Mouse (Mus musculus) stomach, embryonic 14.5 days (tissue): ENCODE results near the gene Prss38. TPM values are rescaled to one million over a fixed set of nuclear protein-coding genes. Genes with fewer than 3 reads are reported as not detected.

Experiments
- ATAC-seq: fragments of 200-750 bp; cut with Nextera tagmentation; 2 replicates; pipeline ENCODE4 v1.8.0; 2017; ENCODE audit warnings: low read depth, moderate TSS enrichment; ENCODE audit not compliant: insufficient number of reproducible peaks, insufficient read depth, low FRiP score
- H3K27ac ChIP-seq: fragments of 300-500 bp; sonication (generic); 2 replicates; pipeline ENCODE4 v1.5.1; 2014; ENCODE audit warnings: mild to moderate bottlenecking, low read length, moderate library complexity, mixed read lengths
- H3K27me3 ChIP-seq: fragments of 300-500 bp; sonication (generic); 2 replicates; pipeline ENCODE4 v1.6.1; 2014; ENCODE audit warnings: low read length, control low read depth, mixed read lengths; ENCODE audit not compliant: control insufficient read depth, insufficient read depth
- H3K36me3 ChIP-seq: fragments of 300-500 bp; sonication (generic); 2 replicates; pipeline ENCODE4 v1.6.1; 2014; ENCODE audit warnings: mild to moderate bottlenecking, control low read depth, low read length, moderate library complexity, mixed read lengths; ENCODE audit not compliant: control insufficient read depth, insufficient read depth
- H3K4me1 ChIP-seq: fragments of 300-500 bp; sonication (generic); 2 replicates; pipeline ENCODE4 v1.6.1; 2014; ENCODE audit warnings: low read length, control low read depth, mixed read lengths; ENCODE audit not compliant: control insufficient read depth, insufficient read depth
- H3K4me2 ChIP-seq: fragments of 300-500 bp; sonication (generic); replicated peaks from 2 replicates; pipeline ENCODE4 v1.6.1; 2014; ENCODE audit warnings: low read depth, low read length, control low read depth
- H3K4me3 ChIP-seq: fragments of 300-500 bp; sonication (generic); 2 replicates; pipeline ENCODE4 v1.5.1; 2014; ENCODE audit warnings: low read depth, low read length, control low read depth
- H3K9ac ChIP-seq: fragments of 300-500 bp; sonication (generic); replicated peaks from 2 replicates; pipeline ENCODE4 v1.6.1; 2014; ENCODE audit warnings: low read depth, mild to moderate bottlenecking, control low read depth, low read length, moderate library complexity, mixed read lengths
- H3K9me3 ChIP-seq: fragments of 300-500 bp; sonication (generic); 2 replicates; pipeline ENCODE4 v1.6.1; 2016; ENCODE audit warnings: low read depth, low read length, control low read depth; ENCODE audit not compliant: control insufficient read depth
- WGBS: fragments of 180-500 bp; shearing (Covaris S2); extraction: QIAGEN DNeasy Blood & Tissue Kit; methylation state at CpG from one replicate; pipeline ENCODE4 v1.1.7; 2014; 5-methylcytosine and 5-hydroxymethylcytosine counted together
- polyA plus RNA-seq: library from polyadenylated mRNA; unstranded; fragments of >200 nt; fragmentation: Nextera tagmentation; extraction: Ambion mirVana; gene quantifications from 2 replicates; pipeline ENCODE4 v1.2.1, GENCODE M21; 2014

The Prss38 gene
- polyA plus RNA-seq, 1 experiment from 2014 or later: not detected

DNA sequence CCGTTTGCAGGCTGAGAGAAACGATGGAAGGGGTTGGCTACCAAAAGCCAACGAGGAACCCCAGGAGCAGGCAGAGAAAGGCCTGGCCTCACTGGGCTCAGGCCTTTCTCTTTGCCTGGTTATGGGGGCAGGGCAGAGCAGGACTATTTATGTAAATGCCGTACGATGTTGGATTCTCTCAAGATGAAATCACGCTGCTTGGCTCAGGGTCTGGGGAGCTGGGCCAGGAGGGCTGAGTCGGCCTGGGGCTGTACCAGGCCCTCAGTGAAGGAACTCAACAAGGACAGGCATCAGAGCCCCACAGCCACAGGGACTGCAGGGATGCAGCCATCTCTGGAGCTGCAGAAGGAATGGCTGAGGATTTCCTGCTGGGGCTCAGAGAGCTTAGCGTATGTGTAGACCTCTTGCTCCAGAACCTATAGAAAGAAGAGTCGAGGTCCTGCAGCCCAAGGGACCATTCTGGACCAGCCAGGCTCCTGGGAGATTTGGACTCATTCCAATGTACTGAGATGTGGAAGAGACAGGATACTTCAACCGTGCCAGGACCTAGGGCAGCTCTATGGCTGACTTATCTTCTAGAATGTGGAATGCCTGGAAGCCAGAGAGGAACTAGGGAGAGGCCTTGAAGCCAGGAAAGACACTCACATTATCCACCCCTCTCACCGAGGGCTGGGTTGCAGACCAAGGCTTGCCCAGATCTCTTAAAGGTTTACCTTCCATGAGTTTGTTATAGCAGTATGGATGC, 29.1 kb downstream of the Prss38 start:
- H3K27me3 ChIP-seq: no peaks in the 10 kb centered on the region
- H3K9ac ChIP-seq: no peak overlapping the region
- no peak for ATAC-seq
- no peaks in the 10 kb centered on the region for H3K9me3 ChIP-seq
- H3K27ac ChIP-seq: peak overlapping the region; percentile 52; the same call in 1 of the 2 replicates
- H3K4me2 ChIP-seq: no peak overlapping the region
- no peak overlapping the region for H3K4me3 ChIP-seq
- WGBS: 63% methylated on average over 11 of the region's 11 CpGs
- no peaks in the 10 kb centered on the region for H3K36me3 ChIP-seq
- H3K4me1 ChIP-seq: peaks cover 9% of the 10 kb centered on the region; the same call in 1 of the 2 replicates

DNA sequence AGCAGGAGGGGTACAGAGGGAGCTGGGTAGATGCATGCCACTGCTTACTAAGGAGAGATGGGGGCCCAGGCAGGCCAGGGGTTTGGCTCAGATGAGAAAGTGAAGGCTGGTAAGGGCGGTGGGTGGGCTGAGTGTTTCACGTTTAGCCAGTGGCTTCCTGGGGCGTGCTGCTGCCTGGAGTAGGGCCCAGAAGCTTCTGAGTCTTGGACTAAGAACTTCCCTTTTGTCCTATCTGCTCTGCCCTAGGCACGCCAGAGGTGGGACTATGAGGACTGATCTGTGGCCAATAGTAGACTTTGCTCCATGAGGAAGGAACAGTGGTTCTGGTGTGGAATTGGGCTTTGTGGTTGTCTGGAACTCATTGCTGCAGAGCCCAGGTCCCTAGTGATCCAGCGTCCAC, 32.5 kb downstream of the Prss38 start:
- H3K4me2 ChIP-seq: no peak overlapping the region
- WGBS: 74% methylated on average over 5 of the region's 5 CpGs
- H3K36me3 ChIP-seq: no peaks in the 10 kb centered on the region
- no peak overlapping the region for H3K4me3 ChIP-seq
- no peaks in the 10 kb centered on the region for H3K9me3 ChIP-seq
- no peak overlapping the region for H3K27ac ChIP-seq
- no peaks in the 10 kb centered on the region for H3K27me3 ChIP-seq
- H3K4me1 ChIP-seq: peaks cover 3% of the 10 kb centered on the region; the same call in 1 of the 2 replicates
- no peak for ATAC-seq
- H3K9ac ChIP-seq: no peak overlapping the region

DNA sequence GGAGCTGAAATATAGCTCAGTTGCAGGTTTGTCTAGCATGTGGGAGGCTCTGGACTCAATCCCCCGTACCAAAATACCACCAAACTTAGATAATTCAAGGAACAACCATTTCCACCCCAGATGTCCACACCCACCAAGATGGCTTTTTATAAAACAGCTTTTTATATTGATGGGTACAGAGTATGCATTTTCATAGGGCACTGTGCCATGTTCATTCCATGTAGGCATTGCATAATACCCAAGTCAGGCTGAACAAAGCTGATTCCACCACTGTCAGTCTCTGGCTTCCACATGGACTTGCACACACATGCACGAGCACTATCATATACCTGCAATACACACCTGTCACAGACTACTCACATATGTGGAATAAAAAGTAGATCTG, 36.7 kb downstream of the Prss38 start:
- 93% methylated on average over 2 of the region's 2 CpGs for WGBS
- H3K27me3 ChIP-seq: no peaks in the 10 kb centered on the region

DNA sequence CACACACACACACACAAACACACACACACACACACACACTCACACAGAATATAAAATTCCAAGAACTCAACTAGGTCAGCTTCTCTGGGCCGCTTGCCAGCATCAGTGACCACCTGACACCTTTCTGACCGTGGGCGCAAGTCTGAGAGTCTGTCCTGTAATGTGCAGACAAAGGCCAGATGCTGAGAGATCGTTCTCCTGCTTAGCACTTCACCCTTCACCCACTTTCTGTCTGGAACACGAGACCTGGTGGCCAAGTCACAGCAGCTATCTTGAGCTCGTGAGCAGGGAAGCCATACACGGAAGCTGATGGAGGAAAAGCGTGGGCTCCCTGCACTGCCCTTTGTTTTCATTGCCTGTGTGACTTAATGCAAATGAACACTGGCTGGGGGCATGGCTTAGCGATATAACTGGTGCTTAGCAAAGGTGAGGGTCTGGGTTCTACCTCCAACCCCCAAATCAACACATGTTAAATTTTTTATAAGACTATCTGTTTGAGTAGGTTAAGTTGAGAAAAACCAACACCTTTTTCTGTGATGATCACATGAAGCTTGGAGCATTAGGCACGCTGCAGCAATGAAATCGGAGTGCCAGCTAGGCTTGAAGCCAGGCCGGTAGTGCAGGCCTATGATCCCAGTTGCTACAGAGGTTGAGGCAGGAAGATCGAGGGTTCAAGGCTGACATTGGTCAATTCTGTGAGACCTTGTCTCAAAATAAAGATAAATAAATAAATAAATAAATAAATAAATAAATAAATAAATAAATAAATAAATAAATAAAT, 37.3 kb downstream of the Prss38 start:
- no peak overlapping the region for H3K27ac ChIP-seq
- no peaks in the 10 kb centered on the region for H3K36me3 ChIP-seq
- H3K9me3 ChIP-seq: no peaks in the 10 kb centered on the region
- no peaks in the 10 kb centered on the region for H3K27me3 ChIP-seq
- no peak for ATAC-seq
- 59% methylated on average over 13 of the region's 13 CpGs for WGBS
- peaks cover 11% of the 10 kb centered on the region; the same call in 1 of the 2 replicates for H3K4me1 ChIP-seq
- H3K4me3 ChIP-seq: no peak overlapping the region
- no peak overlapping the region for H3K9ac ChIP-seq
- no peak overlapping the region for H3K4me2 ChIP-seq

More for the DNA sequence above, 36.7 kb downstream of the Prss38 start:
- Histone ChIP-seq H3K9ac (no peak overlapping the region), H3K27ac (no peak overlapping the region), H3K4me3 (no peak overlapping the region), H3K36me3 (no peaks in the 10 kb centered on the region), H3K9me3 (no peaks in the 10 kb centered on the region), H3K4me1 (peaks cover 8% of the 10 kb centered on the region; the same call in 1 of the 2 replicates), H3K4me2 (no peak overlapping the region)
- no peak for ATAC-seq

DNA sequence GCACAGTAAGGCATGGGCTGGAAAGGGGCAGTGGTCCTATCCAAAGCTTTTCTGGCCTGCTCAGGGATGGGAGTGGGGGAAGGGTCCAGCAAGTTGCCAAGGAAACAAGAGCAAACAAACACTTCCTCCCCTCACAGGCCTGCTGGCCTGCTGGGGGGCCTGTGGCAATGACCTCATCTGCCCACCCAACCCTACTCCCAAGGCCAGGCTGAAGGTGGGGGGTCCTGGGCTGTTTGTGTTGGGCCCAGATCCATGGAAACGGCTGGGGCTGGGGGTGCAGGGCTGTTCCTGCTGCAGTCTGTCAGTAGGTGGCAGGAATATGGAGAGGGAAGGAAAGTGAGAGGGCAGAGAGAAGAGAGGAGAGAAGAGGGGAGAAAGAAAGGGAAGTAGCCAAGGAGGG, 39.1 kb downstream of the Prss38 start:
- peaks cover 12% of the 10 kb centered on the region; the same call in 1 of the 2 replicates for H3K4me1 ChIP-seq
- no peak overlapping the region for H3K4me3 ChIP-seq
- 7% methylated on average over 1 of the region's 1 CpGs for WGBS
- no peaks in the 10 kb centered on the region for H3K9me3 ChIP-seq
- no peak overlapping the region for H3K27ac ChIP-seq
- no peak overlapping the region for H3K9ac ChIP-seq
- H3K4me2 ChIP-seq: no peak overlapping the region
- no peaks in the 10 kb centered on the region for H3K27me3 ChIP-seq
- H3K36me3 ChIP-seq: no peaks in the 10 kb centered on the region
- ATAC-seq: no peak

DNA sequence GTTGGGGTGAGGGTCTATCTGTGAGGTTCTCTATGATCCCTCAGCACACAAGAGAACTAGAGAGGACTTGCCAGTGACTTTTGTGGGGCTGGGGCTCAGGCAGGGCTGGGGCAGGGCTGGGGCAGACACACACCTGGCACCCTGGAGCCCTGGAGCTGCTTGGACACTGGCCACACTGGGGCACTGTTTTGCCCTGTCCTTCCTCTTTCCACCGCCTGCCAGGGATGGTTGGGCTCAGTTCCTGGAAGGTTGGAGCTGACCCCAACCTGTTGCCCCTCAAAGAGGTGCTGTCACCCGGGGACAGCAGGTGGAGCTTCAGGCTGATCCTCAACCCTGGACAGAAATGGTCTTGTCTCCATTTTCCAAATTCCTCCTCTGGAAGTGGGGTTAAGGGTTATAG, 39.5 kb downstream of the Prss38 start:
- WGBS: 28% methylated on average over 2 of the region's 2 CpGs
- Histone ChIP-seq H3K4me2 (no peak overlapping the region), H3K36me3 (no peaks in the 10 kb centered on the region), H3K4me1 (peaks cover 12% of the 10 kb centered on the region; the same call in 1 of the 2 replicates), H3K27me3 (no peaks in the 10 kb centered on the region), H3K9ac (no peak overlapping the region), H3K4me3 (no peak overlapping the region), H3K27ac (no peak overlapping the region), H3K9me3 (no peaks in the 10 kb centered on the region)
- no peak for ATAC-seq

DNA sequence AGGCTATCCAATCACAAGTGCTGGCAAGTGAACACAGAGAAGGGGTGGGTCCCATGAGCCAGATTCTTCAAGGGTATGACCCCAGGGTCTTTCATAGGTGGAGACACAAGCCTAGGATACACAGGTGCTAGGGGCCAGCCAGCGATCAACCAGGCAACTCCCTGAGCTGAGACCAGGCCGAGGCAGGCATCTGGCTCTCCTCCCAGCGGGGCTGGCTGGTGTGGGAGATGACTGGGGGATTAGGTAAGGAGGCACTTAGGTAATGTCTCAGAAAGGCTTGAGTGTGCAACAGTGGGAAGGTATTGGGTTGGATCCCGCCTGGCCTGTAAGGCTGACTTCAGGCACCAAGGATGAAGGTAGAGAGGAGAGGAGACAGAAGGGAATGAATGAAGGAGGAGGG, 40.3 kb downstream of the Prss38 start:
- no peak for ATAC-seq
- Histone ChIP-seq H3K9ac (no peak overlapping the region), H3K4me3 (no peak overlapping the region), H3K9me3 (no peaks in the 10 kb centered on the region), H3K27me3 (no peaks in the 10 kb centered on the region), H3K4me1 (peaks cover 12% of the 10 kb centered on the region; the same call in 1 of the 2 replicates), H3K4me2 (no peak overlapping the region), H3K27ac (no peak overlapping the region), H3K36me3 (no peaks in the 10 kb centered on the region)
- 72% methylated on average over 4 of the region's 4 CpGs for whole genome bisulfite sequencing

DNA sequence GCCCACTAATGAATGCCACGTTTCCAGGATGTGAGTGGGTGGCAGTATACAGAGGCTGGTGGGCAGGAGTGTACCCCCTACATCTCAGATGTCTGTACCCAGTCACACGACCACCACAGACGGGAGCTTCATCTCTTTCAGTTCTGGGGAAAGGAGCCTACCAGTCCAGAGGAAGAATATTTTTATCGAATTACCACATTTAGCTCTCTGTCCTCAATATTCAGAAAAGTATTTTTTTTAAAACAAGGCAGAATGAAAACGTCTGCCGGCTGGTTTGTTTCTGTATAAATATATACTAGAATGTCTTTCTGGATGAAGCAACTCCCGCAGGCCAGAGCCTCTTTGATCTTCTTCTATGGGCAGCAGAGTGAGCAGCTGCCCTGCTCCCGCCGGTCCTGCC, 42.5 kb downstream of the Prss38 start:
- peaks cover 12% of the 10 kb centered on the region; the same call in 1 of the 2 replicates for H3K4me1 ChIP-seq
- H3K36me3 ChIP-seq: no peaks in the 10 kb centered on the region
- no peak overlapping the region for H3K9ac ChIP-seq
- ATAC-seq: no peak
- H3K4me3 ChIP-seq: no peak overlapping the region
- H3K27me3 ChIP-seq: no peaks in the 10 kb centered on the region
- H3K4me2 ChIP-seq: no peak overlapping the region
- no peaks in the 10 kb centered on the region for H3K9me3 ChIP-seq
- 30% methylated on average over 9 of the region's 9 CpGs for WGBS
- H3K27ac ChIP-seq: no peak overlapping the region
